Mouse (Mus musculus) CH12.LX (cell line): ENCODE measurements around the gene Ubap2l.

Experiments
- CTCF ChIP-seq, 2 experiments: IDR thresholded peaks in 1 of 2; conservative IDR thresholded peaks in 1 of 2; 2 replicates each; pipeline ENCODE4 v1.5.1; 2011 to 2012; ENCODE audit warnings: low read depth in 2 of 2, low read length in 2 of 2, improper control_type of control experiment in 1 of 2, inconsistent platforms in 1 of 2, mild to moderate bottlenecking in 1 of 2, moderate library complexity in 1 of 2
- JUND ChIP-seq: conservative IDR thresholded peaks from 2 replicates; pipeline ENCODE4 v1.6.1; 2011; ENCODE audit warnings: low read depth, low read length, improper control_type of control experiment
- POLR2A ChIP-seq: IDR thresholded peaks from 2 replicates; pipeline ENCODE4 v1.6.1; 2011; ENCODE audit warnings: low read depth, mild to moderate bottlenecking, improper control_type of control experiment, low read length
- ZC3H11A ChIP-seq: IDR thresholded peaks from 2 replicates; pipeline ENCODE4 v1.6.1; 2012; ENCODE audit warnings: low read depth, mild to moderate bottlenecking, inconsistent platforms, low read length, improper control_type of control experiment

DNA sequence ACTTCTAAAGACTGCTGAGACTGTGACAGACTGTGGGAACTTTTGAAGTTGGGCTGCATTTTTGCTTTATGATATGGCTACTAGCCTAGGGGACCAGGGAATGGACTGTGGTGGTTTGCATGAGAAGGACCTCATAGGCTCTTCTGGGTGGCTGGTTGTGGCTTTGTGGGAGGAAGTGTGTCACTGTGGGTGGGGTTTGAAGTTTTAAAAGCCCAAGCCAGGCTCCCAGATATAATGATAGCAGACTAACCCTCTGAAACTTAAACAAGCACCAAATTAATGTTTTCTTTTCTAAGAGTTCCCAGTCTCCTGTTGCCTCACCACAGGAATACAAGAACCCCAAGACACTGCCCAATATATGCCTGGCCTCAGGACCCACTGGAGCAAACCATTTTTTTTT, 75.6 kb downstream of the Ubap2l start:
- TF ChIP-seq JUND (no peak), ZC3H11A (no peak), POLR2A (no peak), CTCF (conservative IDR thresholded peaks at IDR 0.05 in 1 of 2, IDR thresholded peaks at IDR 0.05 in 1 of 2; ENCODE audit: low read depth in 2 of 2, low read length in 2 of 2) (no peak)
